Mouse (Mus musculus): ENCODE results near the gene Hsd11b2.

The Hsd11b2 gene

GRCm38 (mm10) chr8:105527110-105527509 is 8.6 kb downstream of the Hsd11b2 start:
- DNase-seq (ENCODE audit: low read depth) = no peak

GRCm38 (mm10) chr8:105528206-105528605 is 9.7 kb downstream of the Hsd11b2 start:
- no peak for DNase-seq (ENCODE audit: low read depth)

GRCm38 (mm10) chr8:105529271-105529670 is 10.7 kb downstream of the Hsd11b2 start:
- DNase-seq (ENCODE audit: low read depth) = no peak

- peak; percentile 57 for DNase-seq (ENCODE audit: low read depth)
Measured at GRCm38 (mm10) chr8:105531774-105532173, 13.2 kb downstream of the Hsd11b2 start.

GRCm38 (mm10) chr8:105533439-105533838 is 14.9 kb downstream of the Hsd11b2 start:
- DNase-seq (ENCODE audit: low read depth) = no peak

- DNase-seq (ENCODE audit: low read depth) = peak; percentile 76
Measured at GRCm38 (mm10) chr8:105533892-105534329, 15.4 kb downstream of the Hsd11b2 start.

GRCm38 (mm10) chr8:105536546-105536945 is 18.0 kb downstream of the Hsd11b2 start:
- DNase-seq (ENCODE audit: low read depth) = no peak

GRCm38 (mm10) chr8:105537011-105537677 is 18.6 kb downstream of the Hsd11b2 start:
- no peak for DNase-seq (ENCODE audit: low read depth)

GRCm38 (mm10) chr8:105538940-105539339 is 20.4 kb downstream of the Hsd11b2 start:
- DNase-seq (ENCODE audit: low read depth) = no peak

- DNase-seq (ENCODE audit: low read depth) = no peak
Measured at GRCm38 (mm10) chr8:105542032-105542656, 23.6 kb downstream of the Hsd11b2 start.

- DNase-seq (ENCODE audit: low read depth) = no peak
Measured at GRCm38 (mm10) chr8:105542808-105543207, 24.3 kb downstream of the Hsd11b2 start.

GRCm38 (mm10) chr8:105543703-105544102 is 25.1 kb downstream of the Hsd11b2 start:
- DNase-seq (ENCODE audit: low read depth) = no peak

GRCm38 (mm10) chr8:105544544-105545205 is 26.1 kb downstream of the Hsd11b2 start:
- DNase-seq (ENCODE audit: low read depth) = no peak

GRCm38 (mm10) chr8:105545249-105545648 is 26.7 kb downstream of the Hsd11b2 start:
- DNase-seq (ENCODE audit: low read depth) = no peak

GRCm38 (mm10) chr8:105546384-105547350 is 28.1 kb downstream of the Hsd11b2 start:
- DNase-seq (ENCODE audit: low read depth) = no peak

GRCm38 (mm10) chr8:105549506-105549905 is 31.0 kb downstream of the Hsd11b2 start:
- DNase-seq (ENCODE audit: low read depth) = no peak

- no peak for DNase-seq (ENCODE audit: low read depth)
Measured at GRCm38 (mm10) chr8:105550083-105550482, 31.5 kb downstream of the Hsd11b2 start.

- no peak for DNase-seq (ENCODE audit: low read depth)
Measured at GRCm38 (mm10) chr8:105552032-105552431, 33.5 kb downstream of the Hsd11b2 start.

- DNase-seq (ENCODE audit: low read depth) = no peak
Measured at GRCm38 (mm10) chr8:105552824-105553223, 34.3 kb downstream of the Hsd11b2 start.

GRCm38 (mm10) chr8:105554087-105554486 is 35.5 kb downstream of the Hsd11b2 start:
- DNase-seq (ENCODE audit: low read depth) = peak; percentile 61

- DNase-seq (ENCODE audit: low read depth) = no peak
Measured at GRCm38 (mm10) chr8:105555230-105555629, 36.7 kb downstream of the Hsd11b2 start.

GRCm38 (mm10) chr8:105562863-105563262 is 44.3 kb downstream of the Hsd11b2 start:
- no peak for DNase-seq (ENCODE audit: low read depth)

Measured in c-Kit-positive CD71-negative TER-119-negative erythroid progenitor cells, embryonic 14.5 days (primary cell).